In the genomic region with DNA sequence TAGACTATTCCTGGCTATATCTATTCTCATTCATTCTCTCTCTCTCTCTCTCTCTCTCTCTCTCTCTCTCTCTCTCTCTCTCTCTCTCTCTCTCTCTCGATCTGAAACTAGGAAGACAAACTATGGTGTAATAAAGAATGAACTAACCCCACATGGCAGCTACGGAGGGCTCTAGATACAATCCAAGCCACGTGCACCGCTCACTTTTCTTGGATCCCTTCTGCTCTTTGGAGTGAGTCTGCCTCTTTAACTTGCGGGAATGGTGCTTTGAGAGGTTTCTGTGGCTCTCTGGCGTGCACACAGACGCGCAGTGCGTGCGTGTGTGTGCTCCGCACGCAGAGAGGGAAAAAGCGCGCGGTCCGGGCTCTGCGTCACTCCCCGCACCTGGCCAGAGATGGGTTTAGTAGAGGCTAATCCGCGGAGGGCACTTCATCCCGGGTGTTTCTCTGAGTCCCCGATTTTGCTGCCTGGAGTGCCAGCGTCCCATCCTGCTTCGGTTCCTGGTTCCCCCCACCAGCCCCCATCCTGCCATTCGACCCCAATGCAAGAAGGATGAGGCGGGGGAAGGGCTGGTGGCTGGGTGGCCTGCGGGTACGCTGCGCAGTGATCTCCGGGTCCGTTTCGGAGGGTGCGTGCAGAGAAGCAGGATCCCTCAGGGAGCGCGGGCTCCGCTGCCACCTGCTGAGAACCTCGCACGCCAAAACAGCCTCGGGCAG, we compare ENCODE assay signal across 7 mouse cellular contexts. TPM values are rescaled to one million over a fixed set of nuclear protein-coding genes. Genes with fewer than 3 reads are reported as not detected.
A peak's percentile ranks its signal among the peaks of the same experiment; 100 is the strongest.
DNase-seq lines count a peak whose midpoint lies in the region; ATAC-seq and TF ChIP-seq lines count a peak whose summit lies in the region.

No protein-coding gene starts in this region.

- peak; percentile 17 for DNase-seq in lung, adult 2 months
- no peak for DNase-seq in lung, postnatal 25 days (ENCODE audit: low spot score)
- peak; percentile 80 to 84 for DNase-seq in cerebellum, adult 2 months
- peak; percentile 28 to 40 for DNase-seq in frontal cortex, postnatal 25 days (ENCODE audit: low spot score in 2 of 2)
- peak; percentile 46 to 50 for DNase-seq in left cerebral cortex, adult 8-10 months (ENCODE audit: low spot score in 2 of 2)
- DNase-seq in midbrain, embryonic 10.5 days (ENCODE audit: low spot score): peak; percentile 65

- no peaks in the 10 kb centered on the region for H3K36me3 ChIP-seq in midbrain, embryonic 10.5 days
- H3K36me3 ChIP-seq in stomach, embryonic 16.5 days (ENCODE audit: control insufficient read depth, insufficient read depth, low read length): no peaks in the 10 kb centered on the region

- peak overlapping the region; percentile 77 for H3K4me3 ChIP-seq in lung, adult 2 months (replicated peaks; ENCODE audit: extremely low read depth, low read depth, low read length)
- peak overlapping the region; percentile 65 for H3K4me3 ChIP-seq in cerebellum, adult 2 months (replicated peaks; ENCODE audit: insufficient read depth, low read depth, low read length)
- peak overlapping the region; percentile 69 for H3K4me3 ChIP-seq in midbrain, embryonic 10.5 days
- H3K4me3 ChIP-seq in stomach, embryonic 16.5 days (replicated peaks; ENCODE audit: low read length): peak overlapping the region; percentile 76

- 6% methylated on average over 39 of the region's 39 CpGs for WGBS in lung, adult 2 months
- WGBS in cerebellum, adult 2 months: under 1% methylated on average over 39 of the region's 39 CpGs
- WGBS in midbrain, embryonic 10.5 days: under 1% methylated on average over 39 of the region's 39 CpGs
- WGBS in stomach, embryonic 16.5 days: 1% methylated on average over 39 of the region's 39 CpGs

- TF ChIP-seq POLR2A in lung, adult 2 months (IDR thresholded peaks at IDR 0.05; ENCODE audit: borderline replicate concordance, extremely low read depth, low read depth, low read length): no peak
- TF ChIP-seq POLR2A in cerebellum, adult 2 months (IDR thresholded peaks at IDR 0.05; ENCODE audit: borderline replicate concordance, insufficient read depth, low read length): peak; percentile 39; the same call in 1 of the 2 replicates

- no peaks in the 10 kb centered on the region for H3K9me3 ChIP-seq in midbrain, embryonic 10.5 days (replicated peaks)
- no peaks in the 10 kb centered on the region for H3K9me3 ChIP-seq in stomach, embryonic 16.5 days (replicated peaks; ENCODE audit: control insufficient read depth, low read length)

- ATAC-seq in stomach, embryonic 16.5 days (ENCODE audit: insufficient read depth, low FRiP score): peak; percentile 6; the same call in 1 of the 2 replicates

- H3K4me1 ChIP-seq in lung, adult 2 months (ENCODE audit: control insufficient read depth, insufficient read depth, low read length): peaks cover 5% of the 10 kb centered on the region
- H3K4me1 ChIP-seq in cerebellum, adult 2 months (ENCODE audit: control insufficient read depth, insufficient read depth, low read length): peaks cover 3% of the 10 kb centered on the region; the same call in 1 of the 2 replicates
- H3K4me1 ChIP-seq in midbrain, embryonic 10.5 days: peaks cover 24% of the 10 kb centered on the region
- peaks cover 12% of the 10 kb centered on the region; the same call in 1 of the 2 replicates for H3K4me1 ChIP-seq in stomach, embryonic 16.5 days (ENCODE audit: control insufficient read depth, insufficient read depth, low read length)

- peak overlapping the region; percentile 81 for H3K9ac ChIP-seq in stomach, embryonic 16.5 days (ENCODE audit: low read length)

- TF ChIP-seq CTCF in lung, adult 2 months (IDR thresholded peaks at IDR 0.05; ENCODE audit: insufficient read depth, low read length): no peak
- TF ChIP-seq CTCF in cerebellum, adult 2 months (IDR thresholded peaks at IDR 0.05; ENCODE audit: borderline replicate concordance, insufficient read depth, low read depth, low read length): no peak

- peak overlapping the region; percentile 70 for H3K27ac ChIP-seq in cerebellum, adult 2 months (ENCODE audit: insufficient read depth, low read length)
- peak overlapping the region; percentile 72 for H3K27ac ChIP-seq in midbrain, embryonic 10.5 days (replicated peaks)
- peak overlapping the region; percentile 32; the same call in 1 of the 2 replicates for H3K27ac ChIP-seq in stomach, embryonic 16.5 days (ENCODE audit: low read length)

- peak overlapping the region; percentile 66 for H3K4me2 ChIP-seq in stomach, embryonic 16.5 days (ENCODE audit: low read depth, low read length)

- no peaks in the 10 kb centered on the region for H3K27me3 ChIP-seq in cerebellum, adult 2 months (ENCODE audit: control insufficient read depth, insufficient read depth, low read length)
- peaks cover 70% of the 10 kb centered on the region for H3K27me3 ChIP-seq in midbrain, embryonic 10.5 days (ENCODE audit: low read depth, poor library complexity, severe bottlenecking)
- H3K27me3 ChIP-seq in stomach, embryonic 16.5 days (ENCODE audit: control insufficient read depth, insufficient read depth, low read length): 0 out of 2 replicates have a peak, but pooled peaks cover 2% of the 10 kb centered on the region

RNA-seq across cellular contexts. Expression of gene Tbc1d1, which starts 3.1 kb away (rescaled TPM):
- 12.1 and 18.5 TPM in 2 replicates for polyA plus RNA-seq in lung, adult 2 months (2012; rRNA removed)
- polyA plus RNA-seq in cerebellum, adult 2 months (2012; rRNA removed): 17.3 and 17.7 TPM in 2 replicates
- 10 to 100 TPM; 15.2 to 19.7 (median 18.1) TPM for total RNA-seq in left cerebral cortex, adult 8-10 months (2022)
- 22.2 and 22.4 TPM in 2 replicates for polyA plus RNA-seq in midbrain, embryonic 10.5 days (2016; fragmentation: Nextera tagmentation; extraction: Ambion mirVana)
- polyA plus RNA-seq in stomach, embryonic 16.5 days (2015; fragmentation: Nextera tagmentation; extraction: Ambion mirVana): 30.9 and 31.7 TPM in 2 replicates
